Mouse (Mus musculus): ENCODE results near the gene Map3k13. TPM values are rescaled to one million over a fixed set of nuclear protein-coding genes. Genes with fewer than 3 reads are reported as not detected.

Gene Map3k13
- polyA plus RNA-seq, 1 experiment from 2014 or later, result 5.8 TPM

GRCm38 (mm10) chr16:21955591-21955990 is 161.4 kb downstream of the Map3k13 start:
- no peak overlapping the region for H3K4me3 ChIP-seq
- no peak for ATAC-seq (replicated peaks)
- no peaks in the 10 kb centered on the region for H3K4me1 ChIP-seq
- no peak overlapping the region for H3K27ac ChIP-seq (replicated peaks)
- 86% methylated on average over 12 of the region's 12 CpGs for WGBS
- H3K9ac ChIP-seq (replicated peaks), result no peak overlapping the region
- no peaks in the 10 kb centered on the region for H3K27me3 ChIP-seq
- no peaks in the 10 kb centered on the region for H3K9me3 ChIP-seq
- no peaks in the 10 kb centered on the region for H3K36me3 ChIP-seq
- no peak overlapping the region for H3K4me2 ChIP-seq (replicated peaks)

- no peak overlapping the region for H3K27ac ChIP-seq (replicated peaks)
- no peak overlapping the region for H3K4me2 ChIP-seq (replicated peaks)
- H3K9ac ChIP-seq (replicated peaks), result no peak overlapping the region
- no peaks in the 10 kb centered on the region for H3K27me3 ChIP-seq
- WGBS, result 81% methylated on average over 3 of the region's 3 CpGs
- ATAC-seq (replicated peaks), result no peak
- no peak overlapping the region for H3K4me3 ChIP-seq
- H3K36me3 ChIP-seq, result no peaks in the 10 kb centered on the region
- H3K4me1 ChIP-seq, result no peaks in the 10 kb centered on the region
- H3K9me3 ChIP-seq, result no peaks in the 10 kb centered on the region
Measured at GRCm38 (mm10) chr16:21965576-21965975, 171.4 kb downstream of the Map3k13 start.

GRCm38 (mm10) chr16:21969874-21970273 is 175.7 kb downstream of the Map3k13 start:
- Histone ChIP-seq H3K4me2 (replicated peaks) (no peak overlapping the region), H3K36me3 (no peaks in the 10 kb centered on the region), H3K9ac (replicated peaks) (no peak overlapping the region), H3K4me3 (no peak overlapping the region), H3K9me3 (no peaks in the 10 kb centered on the region), H3K27me3 (no peaks in the 10 kb centered on the region), H3K4me1 (no peaks in the 10 kb centered on the region), H3K27ac (replicated peaks) (no peak overlapping the region)
- no peak for ATAC-seq (replicated peaks)
- 79% methylated on average over 5 of the region's 5 CpGs for WGBS

GRCm38 (mm10) chr16:21970536-21970935 is 176.4 kb downstream of the Map3k13 start:
- ATAC-seq (replicated peaks), result no peak

GRCm38 (mm10) chr16:21971446-21971845 is 177.3 kb downstream of the Map3k13 start:
- H3K4me1 ChIP-seq, result peaks cover 6% of the 10 kb centered on the region; the same call in 1 of the 2 replicates
- H3K27me3 ChIP-seq, result no peaks in the 10 kb centered on the region
- no peak for ATAC-seq (replicated peaks)
- H3K9ac ChIP-seq (replicated peaks), result no peak overlapping the region
- no peaks in the 10 kb centered on the region for H3K36me3 ChIP-seq
- 56% methylated on average over 4 of the region's 4 CpGs for whole genome bisulfite sequencing
- H3K9me3 ChIP-seq, result no peaks in the 10 kb centered on the region
- H3K4me2 ChIP-seq (replicated peaks), result no peak overlapping the region
- no peak overlapping the region for H3K27ac ChIP-seq (replicated peaks)
- H3K4me3 ChIP-seq, result no peak overlapping the region

More at GRCm38 (mm10) chr16:21970536-21970935, 176.4 kb downstream of the Map3k13 start:
- no peaks in the 10 kb centered on the region for H3K9me3 ChIP-seq
- no peak overlapping the region for H3K4me3 ChIP-seq
- H3K9ac ChIP-seq (replicated peaks), result no peak overlapping the region
- no peak overlapping the region for H3K27ac ChIP-seq (replicated peaks)
- H3K27me3 ChIP-seq, result no peaks in the 10 kb centered on the region
- no peaks in the 10 kb centered on the region for H3K4me1 ChIP-seq
- WGBS, result 90% methylated on average over 6 of the region's 6 CpGs
- H3K4me2 ChIP-seq (replicated peaks), result no peak overlapping the region
- H3K36me3 ChIP-seq, result no peaks in the 10 kb centered on the region

GRCm38 (mm10) chr16:21976203-21976602 is 182.1 kb downstream of the Map3k13 start:
- Histone ChIP-seq H3K9me3 (no peaks in the 10 kb centered on the region), H3K27me3 (no peaks in the 10 kb centered on the region), H3K36me3 (no peaks in the 10 kb centered on the region), H3K9ac (replicated peaks) (no peak overlapping the region), H3K4me1 (peaks cover 6% of the 10 kb centered on the region; the same call in 1 of the 2 replicates), H3K4me3 (no peak overlapping the region), H3K4me2 (replicated peaks) (peak overlapping the region; percentile 20), H3K27ac (replicated peaks) (no peak overlapping the region)
- 2% methylated on average over 16 of the region's 16 CpGs for WGBS
- ATAC-seq (replicated peaks), result no peak

- WGBS, result 80% methylated on average over 5 of the region's 5 CpGs
- no peak overlapping the region for H3K4me3 ChIP-seq
Measured at GRCm38 (mm10) chr16:21977347-21977746, 183.2 kb downstream of the Map3k13 start.

More at GRCm38 (mm10) chr16:21977347-21977746, 183.2 kb downstream of the Map3k13 start:
- Histone ChIP-seq H3K9me3 (no peaks in the 10 kb centered on the region), H3K4me1 (peaks cover 6% of the 10 kb centered on the region; the same call in 1 of the 2 replicates), H3K4me2 (replicated peaks) (no peak overlapping the region), H3K9ac (replicated peaks) (no peak overlapping the region), H3K27ac (replicated peaks) (no peak overlapping the region), H3K27me3 (no peaks in the 10 kb centered on the region), H3K36me3 (no peaks in the 10 kb centered on the region)
- no peak for ATAC-seq (replicated peaks)

Other genes with a start within 250 kb of the Map3k13 start
- 41.6 and 42.7 TPM in 2 replicates for gene 2510009E07Rik, start 99.7 kb upstream of the Map3k13 start, polyA plus RNA-seq (2015; fragmentation: Nextera tagmentation; extraction: Ambion mirVana)
- 0.51 and 0.85 TPM in 2 replicates for gene Ehhadh, start 6.5 kb upstream of the Map3k13 start, polyA plus RNA-seq (2015; fragmentation: Nextera tagmentation; extraction: Ambion mirVana)
- gene Tmem41a, start 153.2 kb downstream of the Map3k13 start, polyA plus RNA-seq (2015; fragmentation: Nextera tagmentation; extraction: Ambion mirVana), result 28.9 and 30.4 TPM in 2 replicates
- gene Liph, start 201.3 kb downstream of the Map3k13 start, polyA plus RNA-seq (2015; fragmentation: Nextera tagmentation; extraction: Ambion mirVana), result 0.56 and 0.76 TPM in 2 replicates
- 49.2 and 53.3 TPM in 2 replicates for gene Senp2, start 215.1 kb downstream of the Map3k13 start, polyA plus RNA-seq (2015; fragmentation: Nextera tagmentation; extraction: Ambion mirVana)

All from forebrain, embryonic 15.5 days (tissue).